ENCODE assay signal across 20 mouse cellular contexts in the genomic region with DNA sequence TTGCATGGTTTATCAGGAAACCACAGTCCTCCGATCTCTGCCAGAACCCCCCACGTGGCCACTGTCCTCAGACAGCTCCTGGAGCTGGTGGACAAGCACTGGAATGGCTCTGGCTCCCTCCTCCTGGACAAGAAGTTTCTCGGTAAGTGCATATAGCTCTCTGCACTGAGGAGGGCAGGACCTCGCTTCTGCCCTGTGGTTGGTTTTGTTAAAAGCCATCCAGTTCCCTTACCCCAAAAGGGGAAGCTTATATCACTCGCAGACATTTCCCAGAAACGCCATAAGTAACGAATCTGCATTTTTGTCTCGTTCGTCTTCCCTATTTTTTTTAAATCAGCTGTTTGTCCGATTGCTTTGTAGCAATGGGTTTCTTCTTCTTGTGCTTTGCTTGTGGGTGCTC. TPM values are rescaled to one million over a fixed set of nuclear protein-coding genes. Genes with fewer than 3 reads are reported as not detected.
DNase-seq lines count a peak whose midpoint lies in the region; ATAC-seq and TF ChIP-seq lines count a peak whose summit lies in the region.
"Had no signal": no experiment of that assay in that cellular context is flagged by ENCODE, and none has a peak within 500 bp of the region (broad histone marks: within the 10 kb centered on the region; RNA-seq: fewer than 3 reads in every experiment).

No protein-coding gene starts in this region.

- ATAC-seq in megakaryocyte, adult 5-6 weeks (ENCODE audit: poor library complexity, severe bottlenecking): peak; percentile 89
- ATAC-seq: hindbrain, postnatal 0 days; midbrain, embryonic 15.5 days; Patski had no signal

- no peak for TF ChIP-seq CTCF in C2C12 (IDR thresholded peaks at IDR 0.05; ENCODE audit: control insufficient read depth, insufficient read depth, insufficient read length)
- no peak for TF ChIP-seq CTCF in bone marrow, adult 2 months (IDR thresholded peaks at IDR 0.05; ENCODE audit: control insufficient read depth, insufficient read depth, low read length)

- no peak overlapping the region for H3ac ChIP-seq in C2C12 (ENCODE audit: control insufficient read depth, insufficient read length, low read depth)

- under 1% methylated on average over 10 of the region's 10 CpGs for WGBS in bone marrow, adult 2 months

- H3K4me3 ChIP-seq in C2C12 (ENCODE audit: insufficient read depth, poor library complexity, severe bottlenecking): no peak overlapping the region
- peak overlapping the region; percentile 6 for H3K4me3 ChIP-seq in bone marrow, adult 2 months (replicated peaks; ENCODE audit: control insufficient read depth, low read depth, low read length)
- H3K4me3 ChIP-seq: kidney, embryonic 15.5 days; layer of hippocampus, adult 2 months; lung, embryonic 15.5 days; midbrain, embryonic 15.5 days; neural tube, embryonic 13.5 days had no signal

- H3K27ac ChIP-seq in bone marrow, adult 2 months (ENCODE audit: control insufficient read depth, insufficient read depth, low read depth, low read length, poor library complexity): peak overlapping the region; percentile 26; the same call in 1 of the 2 replicates
- H3K27ac ChIP-seq: hindbrain, postnatal 0 days; kidney, embryonic 15.5 days; layer of hippocampus, adult 2 months; lung, embryonic 15.5 days; midbrain, embryonic 15.5 days; neural tube, embryonic 13.5 days; stomach, postnatal 0 days had no signal

- peaks cover 4% of the 10 kb centered on the region for H3K27me3 ChIP-seq in C2C12 (ENCODE audit: control insufficient read depth, insufficient read depth, insufficient read length)
- H3K27me3 ChIP-seq: kidney, embryonic 15.5 days; lung, embryonic 15.5 days; midbrain, embryonic 15.5 days; neural tube, embryonic 13.5 days had no signal

- H3K79me3 ChIP-seq in C2C12 (ENCODE audit: low read depth): no peaks in the 10 kb centered on the region

- TF ChIP-seq POLR2A in bone marrow, adult 2 months (IDR thresholded peaks at IDR 0.05; ENCODE audit: borderline replicate concordance, control insufficient read depth, low read depth, low read length): no peak

- H3K36me3 ChIP-seq in C2C12 (ENCODE audit: control insufficient read depth, insufficient read depth): no peaks in the 10 kb centered on the region
- H3K36me3 ChIP-seq: kidney, embryonic 15.5 days; lung, embryonic 15.5 days; midbrain, embryonic 15.5 days; neural tube, embryonic 13.5 days had no signal

- intact Hi-C loops in gastrocnemius, postnatal 14 days (cut with DNase I; ENCODE audit: low total_unique reads): loop anchor here (10.0 kb wide), 1 partner anchor 50 kb away; no protein-coding TSS in a partner anchor

- no peaks in the 10 kb centered on the region; the same call in 1 of the 2 replicates for H3K4me1 ChIP-seq in bone marrow, adult 2 months (ENCODE audit: control insufficient read depth, insufficient read depth, low read length)

- no peaks in the 10 kb centered on the region for H3K79me2 ChIP-seq in C2C12 (ENCODE audit: control insufficient read depth, insufficient read depth)

- peak; percentile 37 for DNase-seq in liver
- DNase-seq in gastrocnemius, postnatal 25 days: no peak
- no peak for DNase-seq in layer of hippocampus, adult 9-10 months (ENCODE audit: low spot score)
- DNase-seq in gastrocnemius, postnatal 14 days: no peak
- DNase-seq: cerebellum, adult 9-10 months; heart, postnatal 14 days; spleen, adult 18-20 months; thymus, postnatal 36 days had no signal

TF ChIP-seq in C2C12, 6 proteins besides CTCF, POLR2A, EP300 and RAD21:
- no peak for TF ChIP-seq CEBPB (IDR thresholded peaks at IDR 0.05; ENCODE audit: low read depth)
- peak; percentile 14 for TF ChIP-seq USF1 (IDR thresholded peaks at IDR 0.05; ENCODE audit: low read depth)
TF ChIP-seq in C2C12: peak in this region for 1.

RNA-seq across cellular contexts. Expression of a gene that starts 16.1 kb away (rescaled TPM):
- 219 TPM for polyA plus RNA-seq in C2C12 (2012; fragmentation: generic; extraction: Trizol)
- polyA plus RNA-seq in bone marrow, adult 2 months (2011; ENCODE audit: insufficient read depth, insufficient read length, low replicate concordance, missing spikeins): 3.3 and 3.5 TPM in 2 replicates
- total RNA-seq in megakaryocyte, adult 5-6 weeks (2015): 2.5 and 2.9 TPM in 2 replicates
- total RNA-seq in megakaryocyte, adult 5-6 weeks (2017): 6.5 and 13.4 TPM in 2 replicates
- total RNA-seq in gastrocnemius, postnatal 25 days (2021): 10 to 100 TPM; 86.7 to 99.2 TPM
- 100 to 1,000 TPM; 191 to 254 TPM for total RNA-seq in gastrocnemius, postnatal 14 days (2021)

RNA-seq across cellular contexts. Expression of a gene that starts 41.5 kb away (rescaled TPM):
- polyA plus RNA-seq in C2C12 (2012; fragmentation: generic; extraction: Trizol): 8.8 TPM
- polyA plus RNA-seq in bone marrow, adult 2 months (2011; ENCODE audit: insufficient read depth, insufficient read length, low replicate concordance, missing spikeins): 7.3 and 10.1 TPM in 2 replicates
- total RNA-seq in megakaryocyte, adult 5-6 weeks (2015): 0.52 and 1.2 TPM in 2 replicates
- 0.20 and 0.92 TPM in 2 replicates for total RNA-seq in megakaryocyte, adult 5-6 weeks (2017)
- 10 to 100 TPM in 1 of 2 experiments, 1 to 10 TPM in 1; 8.7 to 10.1 TPM for total RNA-seq in gastrocnemius, postnatal 25 days (2021)
- total RNA-seq in gastrocnemius, postnatal 14 days (2021): 10 to 100 TPM; 10.1 to 11.2 TPM

RNA-seq across cellular contexts. Expression of a gene that starts 41.8 kb away (rescaled TPM):
- not detected for polyA plus RNA-seq in C2C12 (2012; fragmentation: generic; extraction: Trizol)
- polyA plus RNA-seq in bone marrow, adult 2 months (2011; ENCODE audit: insufficient read depth, insufficient read length, low replicate concordance, missing spikeins): 1.1 and 3.0 TPM in 2 replicates
- 0.07 TPM in 1 of 2 replicates, not detected in the other for total RNA-seq in megakaryocyte, adult 5-6 weeks (2015)
- total RNA-seq in megakaryocyte, adult 5-6 weeks (2017): not detected in 2 replicates
- under 1 TPM; 0.41 to 0.67 TPM for total RNA-seq in gastrocnemius, postnatal 25 days (2021)
- total RNA-seq in gastrocnemius, postnatal 14 days (2021): under 1 TPM; 0.53 to 0.97 TPM
- polyA plus RNA-seq: Patski had no signal

RNA-seq across cellular contexts. Expression of a gene that starts 41.9 kb away (rescaled TPM):
- polyA plus RNA-seq in C2C12 (2012; fragmentation: generic; extraction: Trizol): 0.01 TPM
- not detected in 2 replicates for polyA plus RNA-seq in bone marrow, adult 2 months (2011; ENCODE audit: insufficient read depth, insufficient read length, low replicate concordance, missing spikeins)
- not detected in 2 replicates for total RNA-seq in megakaryocyte, adult 5-6 weeks (2015)
- total RNA-seq in megakaryocyte, adult 5-6 weeks (2017): not detected in 2 replicates
- total RNA-seq in gastrocnemius, postnatal 25 days (2021): not detected
- total RNA-seq in gastrocnemius, postnatal 14 days (2021): under 1 TPM in 1 of 2 experiments, not detected in 1; 0.21 TPM
- total RNA-seq: heart, postnatal 14 days; layer of hippocampus, adult 2 months; left cerebral cortex, postnatal 25 days had no signal
- polyA plus RNA-seq: kidney, embryonic 15.5 days; lung, embryonic 15.5 days; midbrain, embryonic 15.5 days; neural tube, embryonic 13.5 days; Patski; stomach, postnatal 0 days had no signal

Comparison
In these comparisons a context has a peak if more than half of its experiments do, and no peak if none do; other contexts are left out.
1. RNA of a gene that starts 16.1 kb away (total RNA-seq): 191 to 254 TPM in gastrocnemius, postnatal 14 days and 86.7 to 99.2 TPM in gastrocnemius, postnatal 25 days; 2.5 to 13.4 TPM in megakaryocyte, adult 5-6 weeks; every median in the first group is over 4 times any median in the second.
2. RNA of a gene that starts 41.5 kb away (total RNA-seq): 10.1 to 11.2 TPM in gastrocnemius, postnatal 14 days and 8.7 to 10.1 TPM in gastrocnemius, postnatal 25 days; 0.20 to 1.2 TPM in megakaryocyte, adult 5-6 weeks; every median in the first group is over 4 times any median in the second.